Mouse (Mus musculus): ENCODE results near the gene AA986860. TPM values are rescaled to one million over a fixed set of nuclear protein-coding genes. Genes with fewer than 3 reads are reported as not detected.

AA986860 gene
- polyA plus RNA-seq, 1 experiment from 2014 or later = 47.7 TPM

DNA sequence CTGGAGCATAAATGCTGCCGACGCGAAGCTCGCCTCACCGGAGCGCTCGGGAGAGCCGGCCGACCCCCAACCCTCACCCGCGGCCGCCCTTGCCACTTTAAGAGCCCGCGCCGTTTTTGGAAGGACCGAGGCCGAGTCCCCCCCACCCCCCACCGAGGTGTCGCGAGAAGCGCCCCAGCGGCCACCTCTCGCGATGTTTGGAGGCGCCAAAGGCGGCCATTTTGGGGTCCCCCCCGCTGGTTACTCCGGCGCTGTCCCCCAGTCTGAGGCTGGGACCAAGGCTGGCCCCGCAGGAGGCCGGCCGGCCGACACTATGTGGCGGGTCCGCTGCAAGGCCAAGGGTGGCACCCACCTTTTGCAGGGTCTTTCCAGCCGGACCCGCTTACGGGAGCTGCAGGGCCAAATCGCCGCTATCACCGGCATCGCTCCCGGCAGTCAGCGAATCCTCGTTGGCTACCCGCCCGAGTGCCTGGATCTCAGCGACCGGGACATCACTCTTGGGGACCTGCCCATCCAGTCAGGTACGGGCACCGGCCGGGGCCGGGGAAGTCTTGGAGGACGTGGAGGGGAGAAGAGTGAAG is 14.4 kb upstream of the AA986860 start, which contains the start of gene Yod1:
Yod1 (plus strand) TSS at position 37 of the 581 bp plus-strand sequence.
- H3K9me3 ChIP-seq (ENCODE audit: control insufficient read depth, low read length) = no peaks in the 10 kb centered on the region
- peak within 1 kb of the TSS; percentile 99 for H3K4me2 ChIP-seq (replicated peaks; ENCODE audit: low read depth)
- DNase-seq (ENCODE audit: low spot score) (peak; percentile 95), ATAC-seq (ENCODE audit: low FRiP score, low TSS enrichment) (peak; percentile 79)
- peak within 1 kb of the TSS; percentile 98 for H3K9ac ChIP-seq (ENCODE audit: low read length)
- WGBS = under 1% methylated on average over 54 of the region's 54 CpGs
- peak within 1 kb of the TSS; percentile 99 for H3K4me3 ChIP-seq (ENCODE audit: low read depth, low read length)
- peak within 1 kb of the TSS; percentile 92 for H3K27ac ChIP-seq (replicated peaks)
- no peaks in the 10 kb centered on the region; the same call in 1 of the 2 replicates for H3K4me1 ChIP-seq (replicated peaks; ENCODE audit: control insufficient read depth, insufficient read depth)
- H3K36me3 ChIP-seq (ENCODE audit: control insufficient read depth, insufficient read depth, low read length) = no peaks in the 10 kb centered on the region
- no peaks in the 10 kb centered on the region for H3K27me3 ChIP-seq (ENCODE audit: control insufficient read depth, insufficient read depth, low read length)
- TF ChIP-seq CTCF (IDR thresholded peaks at IDR 0.05; ENCODE audit: low read depth) (no peak), EP300 (optimal IDR thresholded peaks at IDR 0.05) (peak; percentile 100)

- no peak overlapping the region for H3K9ac ChIP-seq (ENCODE audit: low read length)
- 79% methylated on average over 5 of the region's 5 CpGs for WGBS
- no peaks in the 10 kb centered on the region for H3K4me1 ChIP-seq (replicated peaks; ENCODE audit: control insufficient read depth, insufficient read depth)
- no peak for DNase-seq (ENCODE audit: low spot score)
- TF ChIP-seq CTCF (IDR thresholded peaks at IDR 0.05; ENCODE audit: low read depth) (no peak), EP300 (optimal IDR thresholded peaks at IDR 0.05) (no peak)
- no peaks in the 10 kb centered on the region for H3K36me3 ChIP-seq (ENCODE audit: control insufficient read depth, insufficient read depth, low read length)
- no peak overlapping the region for H3K4me2 ChIP-seq (replicated peaks; ENCODE audit: low read depth)
- no peaks in the 10 kb centered on the region for H3K9me3 ChIP-seq (ENCODE audit: control insufficient read depth, low read length)
- ATAC-seq (ENCODE audit: low FRiP score, low TSS enrichment) = no peak
- no peak overlapping the region for H3K27ac ChIP-seq (replicated peaks)
- no peaks in the 10 kb centered on the region for H3K27me3 ChIP-seq (ENCODE audit: control insufficient read depth, insufficient read depth, low read length)
- no peak overlapping the region for H3K4me3 ChIP-seq (ENCODE audit: low read depth, low read length)
Measured at GRCm38 (mm10) chr1:130724206-130724605, 7.6 kb upstream of the AA986860 start.

DNA sequence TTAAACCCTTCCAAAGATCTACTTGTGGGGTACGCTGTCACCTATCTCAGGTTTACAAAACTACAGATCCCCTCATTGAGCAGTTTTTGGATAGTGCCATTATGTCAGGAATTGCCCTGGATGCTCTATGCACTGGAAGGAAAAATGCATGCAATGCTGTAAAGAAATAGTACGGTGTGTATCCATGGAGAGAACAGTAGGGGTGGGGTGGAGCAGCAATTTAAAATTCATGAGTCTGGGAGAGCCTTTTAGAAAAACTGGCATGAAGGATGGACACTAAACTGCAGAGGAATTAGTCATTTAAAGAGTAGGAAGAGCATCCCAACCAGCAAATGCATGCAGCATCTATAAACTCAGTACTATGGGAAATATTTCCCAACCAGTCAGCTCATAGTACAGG is 5.4 kb upstream of the AA986860 start:
- TF ChIP-seq CTCF (IDR thresholded peaks at IDR 0.05; ENCODE audit: low read depth) (no peak), EP300 (optimal IDR thresholded peaks at IDR 0.05) (no peak)
- H3K4me1 ChIP-seq (replicated peaks; ENCODE audit: control insufficient read depth, insufficient read depth) = no peaks in the 10 kb centered on the region
- H3K4me2 ChIP-seq (replicated peaks; ENCODE audit: low read depth) = no peak overlapping the region
- no peaks in the 10 kb centered on the region for H3K36me3 ChIP-seq (ENCODE audit: control insufficient read depth, insufficient read depth, low read length)
- ATAC-seq (ENCODE audit: low FRiP score, low TSS enrichment) (no peak), DNase-seq (ENCODE audit: low spot score) (no peak)
- H3K4me3 ChIP-seq (ENCODE audit: low read depth, low read length) = no peak overlapping the region
- H3K27me3 ChIP-seq (ENCODE audit: control insufficient read depth, insufficient read depth, low read length) = no peaks in the 10 kb centered on the region
- 88% methylated on average over 2 of the region's 2 CpGs for WGBS
- H3K9ac ChIP-seq (ENCODE audit: low read length) = no peak overlapping the region
- H3K9me3 ChIP-seq (ENCODE audit: control insufficient read depth, low read length) = no peaks in the 10 kb centered on the region
- no peak overlapping the region for H3K27ac ChIP-seq (replicated peaks)

- Histone ChIP-seq H3K27ac (replicated peaks) (no peak overlapping the region), H3K9ac (ENCODE audit: low read length) (no peak overlapping the region), H3K4me1 (replicated peaks; ENCODE audit: control insufficient read depth, insufficient read depth) (no peaks in the 10 kb centered on the region), H3K27me3 (ENCODE audit: control insufficient read depth, insufficient read depth, low read length) (no peaks in the 10 kb centered on the region), H3K4me3 (ENCODE audit: low read depth, low read length) (no peak overlapping the region), H3K9me3 (ENCODE audit: control insufficient read depth, low read length) (no peaks in the 10 kb centered on the region), H3K4me2 (replicated peaks; ENCODE audit: low read depth) (no peak overlapping the region), H3K36me3 (ENCODE audit: control insufficient read depth, insufficient read depth, low read length) (no peaks in the 10 kb centered on the region)
- DNase-seq (ENCODE audit: low spot score) = no peak
- TF ChIP-seq EP300 (optimal IDR thresholded peaks at IDR 0.05) (no peak), CTCF (IDR thresholded peaks at IDR 0.05; ENCODE audit: low read depth) (no peak)
- ATAC-seq (ENCODE audit: low FRiP score, low TSS enrichment) = no peak
- 50% methylated on average over 1 of the region's 1 CpGs for WGBS
Measured at GRCm38 (mm10) chr1:130728070-130728469, 3.7 kb upstream of the AA986860 start.

GRCm38 (mm10) chr1:130728708-130729107 is 3.1 kb upstream of the AA986860 start:
- DNase-seq (ENCODE audit: low spot score) (no peak), ATAC-seq (ENCODE audit: low FRiP score, low TSS enrichment) (no peak)
- TF ChIP-seq CTCF (IDR thresholded peaks at IDR 0.05; ENCODE audit: low read depth) = no peak
- TF ChIP-seq EP300 (optimal IDR thresholded peaks at IDR 0.05) = no peak
- 91% methylated on average over 3 of the region's 3 CpGs for WGBS
- H3K4me3 ChIP-seq (ENCODE audit: low read depth, low read length) = no peak overlapping the region
- no peak overlapping the region for H3K4me2 ChIP-seq (replicated peaks; ENCODE audit: low read depth)
- no peaks in the 10 kb centered on the region for H3K27me3 ChIP-seq (ENCODE audit: control insufficient read depth, insufficient read depth, low read length)
- no peaks in the 10 kb centered on the region for H3K36me3 ChIP-seq (ENCODE audit: control insufficient read depth, insufficient read depth, low read length)
- H3K27ac ChIP-seq (replicated peaks) = no peak overlapping the region
- H3K9ac ChIP-seq (ENCODE audit: low read length) = no peak overlapping the region
- H3K4me1 ChIP-seq (replicated peaks; ENCODE audit: control insufficient read depth, insufficient read depth) = no peaks in the 10 kb centered on the region
- no peaks in the 10 kb centered on the region for H3K9me3 ChIP-seq (ENCODE audit: control insufficient read depth, low read length)

- TF ChIP-seq EP300 (optimal IDR thresholded peaks at IDR 0.05) = no peak
- TF ChIP-seq CTCF (IDR thresholded peaks at IDR 0.05; ENCODE audit: low read depth) = no peak
- ATAC-seq (ENCODE audit: low FRiP score, low TSS enrichment) (no peak), DNase-seq (ENCODE audit: low spot score) (no peak)
- no peaks in the 10 kb centered on the region for H3K36me3 ChIP-seq (ENCODE audit: control insufficient read depth, insufficient read depth, low read length)
- WGBS = 69% methylated on average over 2 of the region's 2 CpGs
- H3K4me1 ChIP-seq (replicated peaks; ENCODE audit: control insufficient read depth, insufficient read depth) = no peaks in the 10 kb centered on the region
- no peak within 1 kb of the TSS for H3K9ac ChIP-seq (ENCODE audit: low read length)
- H3K4me2 ChIP-seq (replicated peaks; ENCODE audit: low read depth) = no peak within 1 kb of the TSS
- H3K9me3 ChIP-seq (ENCODE audit: control insufficient read depth, low read length) = no peaks in the 10 kb centered on the region
- no peak within 1 kb of the TSS for H3K4me3 ChIP-seq (ENCODE audit: low read depth, low read length)
- no peaks in the 10 kb centered on the region for H3K27me3 ChIP-seq (ENCODE audit: control insufficient read depth, insufficient read depth, low read length)
- H3K27ac ChIP-seq (replicated peaks) = no peak within 1 kb of the TSS
Measured at GRCm38 (mm10) chr1:130729153-130729552, 2.6 kb upstream of the AA986860 start, which contains the start of gene Pfkfb2. Gene Pfkfb2, minus strand, starts transcription at chr1:130729253.
